Mouse (Mus musculus) embryonic facial prominence, embryonic 15.5 days (tissue): ENCODE data around the gene Rnf7. TPM values are rescaled to one million over a fixed set of nuclear protein-coding genes. Genes with fewer than 3 reads are reported as not detected.

Experiments
- ATAC-seq: fragments of 200-750 bp; cut with Nextera tagmentation; 2 replicates; pipeline ENCODE4 v1.8.0; 2017; ENCODE audit warnings: low read depth, moderate TSS enrichment; ENCODE audit not compliant: insufficient number of reproducible peaks, low FRiP score, low TSS enrichment
- H3K27ac ChIP-seq: fragments of 300-500 bp; sonication (generic); replicated peaks from 2 replicates; pipeline ENCODE4 v1.5.1; 2015; ENCODE audit warnings: mild to moderate bottlenecking, inconsistent platforms
- H3K27me3 ChIP-seq: fragments of 300-500 bp; sonication (generic); 2 replicates; pipeline ENCODE4 v1.6.1; 2015; ENCODE audit warnings: inconsistent platforms
- H3K36me3 ChIP-seq: fragments of 300-500 bp; sonication (generic); 2 replicates; pipeline ENCODE4 v1.6.1; 2015; ENCODE audit warnings: mild to moderate bottlenecking, inconsistent platforms
- H3K4me1 ChIP-seq: fragments of 300-500 bp; sonication (generic); 2 replicates; pipeline ENCODE4 v1.6.1; 2015; ENCODE audit warnings: inconsistent platforms
- H3K4me2 ChIP-seq: fragments of 300-500 bp; sonication (generic); replicated peaks from 2 replicates; pipeline ENCODE4 v1.6.1; 2015; ENCODE audit warnings: mild to moderate bottlenecking, inconsistent platforms
- H3K4me3 ChIP-seq: fragments of 300-500 bp; sonication (generic); replicated peaks from 2 replicates; pipeline ENCODE4 v1.5.1; 2015; ENCODE audit warnings: mild to moderate bottlenecking, inconsistent platforms
- H3K9ac ChIP-seq: fragments of 300-500 bp; sonication (generic); 2 replicates; pipeline ENCODE4 v1.6.1; 2015; ENCODE audit warnings: inconsistent platforms
- H3K9me3 ChIP-seq: fragments of 300-500 bp; sonication (generic); replicated peaks from 2 replicates; pipeline ENCODE4 v1.6.1; 2016; ENCODE audit warnings: inconsistent platforms
- WGBS: fragments of 180-500 bp; shearing (Covaris S2); methylation state at CpG from one replicate; pipeline ENCODE4 v1.1.7; 2015; 5-methylcytosine and 5-hydroxymethylcytosine counted together
- polyA plus RNA-seq: library from polyadenylated mRNA; unstranded; fragments of >200 nt; fragmentation: Nextera tagmentation; extraction: Ambion mirVana; gene quantifications from 2 replicates; pipeline ENCODE4 v1.2.1, GENCODE M21; 2015

Rnf7 gene
- polyA plus RNA-seq, 1 experiment from 2014 or later = 205 TPM

GRCm38 (mm10) chr9:96469556-96470265, 8.8 kb downstream of the Rnf7 start:
- Histone ChIP-seq H3K9ac (no peak overlapping the region), H3K9me3 (no peaks in the 10 kb centered on the region), H3K36me3 (peaks cover 21% of the 10 kb centered on the region; the same call in 1 of the 2 replicates), H3K4me2 (no peak overlapping the region), H3K27ac (no peak overlapping the region), H3K4me3 (no peak overlapping the region), H3K4me1 (no peaks in the 10 kb centered on the region), H3K27me3 (no peaks in the 10 kb centered on the region)
- WGBS = 72% methylated on average over 8 of the region's 8 CpGs
- no peak for ATAC-seq

- H3K36me3 ChIP-seq = peaks cover 15% of the 10 kb centered on the region; the same call in 1 of the 2 replicates
- no peak overlapping the region for H3K4me3 ChIP-seq
- H3K27me3 ChIP-seq = no peaks in the 10 kb centered on the region
- no peak overlapping the region for H3K27ac ChIP-seq
- 84% methylated on average over 10 of the region's 10 CpGs for WGBS
- no peak overlapping the region for H3K4me2 ChIP-seq
- no peak for ATAC-seq
- H3K9me3 ChIP-seq = 0 out of 2 replicates have a peak, but pooled peaks cover 4% of the 10 kb centered on the region
- H3K4me1 ChIP-seq = peaks cover 5% of the 10 kb centered on the region; the same call in 1 of the 2 replicates
- H3K9ac ChIP-seq = no peak overlapping the region
These were observed 14.8 kb downstream of the Rnf7 start for GRCm38 (mm10) chr9:96463708-96464107.

DNA sequence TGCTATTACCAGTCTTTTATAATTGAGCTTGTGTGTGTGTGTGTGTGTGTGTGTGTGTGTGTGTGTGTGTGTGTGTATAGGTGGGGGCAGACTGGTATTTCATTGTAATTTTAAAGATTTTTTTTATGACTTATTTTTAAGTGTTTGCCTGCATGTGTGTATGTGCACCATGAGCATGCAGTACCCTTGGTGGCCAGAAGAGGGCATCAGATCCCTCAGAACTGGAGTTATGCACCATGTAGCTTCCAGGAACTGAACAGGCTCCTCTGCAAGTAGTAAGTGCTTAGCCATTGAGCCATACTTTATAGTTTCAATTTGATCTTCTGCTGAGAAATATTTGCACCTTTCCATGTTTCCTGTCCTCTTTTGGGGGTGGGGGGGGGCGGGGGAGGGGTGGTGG, 16.9 kb downstream of the Rnf7 start:
- H3K9ac ChIP-seq = no peak overlapping the region
- no peak overlapping the region for H3K27ac ChIP-seq
- H3K9me3 ChIP-seq = 0 out of 2 replicates have a peak, but pooled peaks cover 4% of the 10 kb centered on the region
- H3K4me3 ChIP-seq = no peak overlapping the region
- H3K4me1 ChIP-seq = peaks cover 5% of the 10 kb centered on the region; the same call in 1 of the 2 replicates
- H3K27me3 ChIP-seq = no peaks in the 10 kb centered on the region
- no peak overlapping the region for H3K4me2 ChIP-seq
- 50% methylated on average over 1 of the region's 1 CpGs for WGBS
- ATAC-seq = no peak
- H3K36me3 ChIP-seq = 0 out of 2 replicates have a peak, but pooled peaks cover 6% of the 10 kb centered on the region

- Histone ChIP-seq H3K9ac (no peak overlapping the region), H3K4me2 (no peak overlapping the region), H3K27me3 (no peaks in the 10 kb centered on the region), H3K4me1 (peaks cover 5% of the 10 kb centered on the region; the same call in 1 of the 2 replicates), H3K4me3 (no peak overlapping the region), H3K27ac (no peak overlapping the region), H3K36me3 (0 out of 2 replicates have a peak, but pooled peaks cover 6% of the 10 kb centered on the region), H3K9me3 (0 out of 2 replicates have a peak, but pooled peaks cover 4% of the 10 kb centered on the region)
- no peak for ATAC-seq
- WGBS = 84% methylated on average over 10 of the region's 10 CpGs
These were observed 18.2 kb downstream of the Rnf7 start for GRCm38 (mm10) chr9:96460117-96460865.

GRCm38 (mm10) chr9:96455618-96456017, 22.9 kb downstream of the Rnf7 start:
- Histone ChIP-seq H3K9ac (no peak overlapping the region), H3K4me2 (no peak overlapping the region), H3K4me3 (no peak overlapping the region), H3K36me3 (no peaks in the 10 kb centered on the region), H3K4me1 (peaks cover 5% of the 10 kb centered on the region; the same call in 1 of the 2 replicates), H3K9me3 (no peaks in the 10 kb centered on the region), H3K27ac (no peak overlapping the region), H3K27me3 (no peaks in the 10 kb centered on the region)
- 64% methylated on average over 8 of the region's 8 CpGs for WGBS
- no peak for ATAC-seq

GRCm38 (mm10) chr9:96452956-96453355, 25.5 kb downstream of the Rnf7 start:
- no peak overlapping the region for H3K9ac ChIP-seq
- no peaks in the 10 kb centered on the region for H3K27me3 ChIP-seq
- no peaks in the 10 kb centered on the region for H3K36me3 ChIP-seq
- ATAC-seq = no peak
- no peak overlapping the region for H3K4me3 ChIP-seq
- no peaks in the 10 kb centered on the region for H3K9me3 ChIP-seq
- H3K27ac ChIP-seq = no peak overlapping the region
- H3K4me1 ChIP-seq = no peaks in the 10 kb centered on the region
- no peak overlapping the region for H3K4me2 ChIP-seq
- WGBS = 63% methylated on average over 4 of the region's 4 CpGs

DNA sequence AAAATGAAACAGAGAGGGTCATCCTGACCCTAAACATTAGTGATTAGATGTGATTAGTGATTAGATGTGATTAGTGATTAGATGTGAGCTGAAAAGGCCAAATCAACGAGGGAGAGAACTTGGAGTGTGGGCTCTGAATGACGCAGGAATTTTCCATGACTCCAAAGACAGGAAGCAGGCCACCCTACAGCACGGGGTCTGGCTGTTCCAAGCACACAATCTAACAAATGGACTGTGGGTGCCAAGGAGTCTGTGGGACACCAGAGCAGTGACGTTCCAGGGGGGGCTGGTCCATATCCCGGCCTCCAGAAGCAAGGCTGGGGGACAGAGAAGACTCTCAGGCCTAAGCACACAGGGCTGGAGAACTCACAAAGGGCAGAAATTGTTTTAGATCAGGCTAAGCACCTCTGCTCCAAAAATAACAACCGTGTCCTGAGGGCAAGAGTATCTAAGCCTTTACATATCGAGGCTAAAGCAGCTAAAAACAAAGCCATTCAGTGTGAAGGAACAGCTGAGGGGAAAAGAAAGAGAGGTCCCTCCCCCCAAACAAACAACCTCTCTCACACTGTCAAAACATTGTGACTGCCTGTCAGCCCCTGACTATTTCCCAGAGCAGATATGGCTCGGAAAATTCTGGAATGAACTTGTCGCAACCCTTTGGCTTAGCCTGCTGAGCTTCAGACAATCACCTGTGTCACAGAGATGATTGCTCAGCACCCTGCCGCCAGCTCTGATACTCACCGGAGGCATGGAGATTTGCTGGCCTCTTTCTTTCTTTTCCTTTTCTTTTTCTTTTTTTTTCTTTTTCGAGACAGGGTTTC, 27.4 kb downstream of the Rnf7 start:
- no peak; the same call in 1 of the 2 replicates for ATAC-seq
- no peak overlapping the region for H3K4me2 ChIP-seq
- H3K9me3 ChIP-seq = no peaks in the 10 kb centered on the region
- no peak overlapping the region for H3K27ac ChIP-seq
- no peaks in the 10 kb centered on the region for H3K27me3 ChIP-seq
- 39% methylated on average over 12 of the region's 12 CpGs for WGBS
- H3K36me3 ChIP-seq = no peaks in the 10 kb centered on the region
- H3K4me1 ChIP-seq = no peaks in the 10 kb centered on the region
- H3K4me3 ChIP-seq = no peak overlapping the region
- H3K9ac ChIP-seq = no peak overlapping the region

DNA sequence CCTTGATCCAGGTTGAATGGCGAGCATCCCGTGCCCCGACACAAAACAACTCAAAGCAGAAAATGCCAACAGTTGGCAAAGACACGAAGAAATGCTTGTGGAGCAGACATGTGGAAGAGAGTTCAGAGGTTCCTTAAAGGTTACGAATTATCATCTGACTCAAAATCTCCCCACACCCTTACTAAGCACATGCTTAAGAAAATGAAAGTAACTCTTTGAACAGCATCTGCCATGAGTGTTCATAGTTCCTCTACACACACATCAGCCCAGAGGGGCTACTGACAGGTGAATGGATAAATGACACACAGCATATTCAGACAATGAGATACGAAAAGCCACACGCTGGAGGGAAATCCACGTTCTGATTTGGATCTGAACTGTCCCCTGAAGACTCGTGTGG, 29.0 kb downstream of the Rnf7 start:
- ATAC-seq = no peak
- 90% methylated on average over 9 of the region's 9 CpGs for WGBS
- Histone ChIP-seq H3K4me2 (no peak overlapping the region), H3K4me3 (no peak overlapping the region), H3K9ac (no peak overlapping the region), H3K36me3 (no peaks in the 10 kb centered on the region), H3K27me3 (no peaks in the 10 kb centered on the region), H3K9me3 (no peaks in the 10 kb centered on the region), H3K27ac (no peak overlapping the region), H3K4me1 (no peaks in the 10 kb centered on the region)

- Histone ChIP-seq H3K9me3 (no peaks in the 10 kb centered on the region), H3K9ac (no peak overlapping the region), H3K36me3 (no peaks in the 10 kb centered on the region), H3K27ac (no peak overlapping the region), H3K4me3 (no peak overlapping the region), H3K4me1 (0 out of 2 replicates have a peak, but pooled peaks cover 5% of the 10 kb centered on the region), H3K4me2 (no peak overlapping the region), H3K27me3 (no peaks in the 10 kb centered on the region)
- no peak for ATAC-seq
- 56% methylated on average over 4 of the region's 4 CpGs for WGBS
These were observed 33.1 kb downstream of the Rnf7 start for GRCm38 (mm10) chr9:96445351-96445750.

GRCm38 (mm10) chr9:96442081-96442480, 36.4 kb downstream of the Rnf7 start:
- no peak overlapping the region for H3K9ac ChIP-seq
- no peak for ATAC-seq
- no peaks in the 10 kb centered on the region for H3K27me3 ChIP-seq
- no peak overlapping the region for H3K4me3 ChIP-seq
- H3K4me1 ChIP-seq = peaks cover 24% of the 10 kb centered on the region
- no peaks in the 10 kb centered on the region for H3K36me3 ChIP-seq
- H3K27ac ChIP-seq = no peak overlapping the region
- H3K4me2 ChIP-seq = no peak overlapping the region
- no peaks in the 10 kb centered on the region for H3K9me3 ChIP-seq
- WGBS = 24% methylated on average over 10 of the region's 10 CpGs
